Mouse (Mus musculus): ENCODE measurements around the gene Ccdc50. TPM values are rescaled to one million over a fixed set of nuclear protein-coding genes. Genes with fewer than 3 reads are reported as not detected.

The Ccdc50 gene
- total and polyA plus RNA-seq, 3 experiments: 7.2 to 35.9 (median 33.7) TPM

DNA sequence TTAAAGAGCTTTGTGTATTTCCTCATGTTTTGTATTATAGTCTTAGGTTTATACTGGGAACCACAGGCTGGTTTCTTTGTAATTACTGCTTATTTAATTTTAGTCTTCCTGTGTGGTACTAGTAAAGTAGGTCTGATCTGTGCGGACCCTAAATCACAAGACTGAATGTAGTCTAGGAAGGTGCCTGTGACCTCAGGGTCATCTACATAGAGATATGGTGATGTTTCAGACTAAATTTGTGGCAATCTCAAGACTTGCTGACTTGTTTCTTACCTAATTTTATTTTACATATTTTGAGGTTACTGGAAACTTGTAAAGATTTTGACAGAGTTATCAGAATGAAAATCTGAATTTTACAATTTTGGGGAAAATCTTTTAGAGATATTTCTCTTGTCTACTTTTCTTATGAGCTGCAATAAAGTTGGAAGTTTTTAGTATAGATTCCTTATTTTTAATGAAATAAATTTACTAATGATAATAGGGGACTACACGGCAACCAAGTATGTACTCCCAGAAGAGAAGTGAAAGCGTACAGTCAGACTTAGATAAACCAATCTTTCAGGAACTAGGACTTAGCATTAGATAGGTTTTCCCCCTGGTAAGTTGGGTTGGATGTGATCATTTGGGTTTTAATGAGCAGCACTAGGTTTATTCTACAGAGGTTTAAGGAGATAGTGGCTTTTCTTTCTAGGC lies 10.5 kb downstream of the Ccdc50 start:
- H3K27ac ChIP-seq: no peak overlapping the region; the same call in 1 of the 2 replicates
- intact Hi-C loops (cut with DNase I): no loop called here
- H3K9ac ChIP-seq (ENCODE audit: low read depth, low read length): no peak overlapping the region
- H3K27me3 ChIP-seq (ENCODE audit: control insufficient read depth, insufficient read depth, low read length): no peaks in the 10 kb centered on the region
- peaks cover 3% of the 10 kb centered on the region for H3K4me1 ChIP-seq (ENCODE audit: control insufficient read depth, insufficient read depth, low read length)
- 85% methylated on average over 3 of the region's 3 CpGs for WGBS
- peaks cover 7% of the 10 kb centered on the region for H3K79me2 ChIP-seq (replicated peaks; ENCODE audit: control insufficient read depth, insufficient read depth, low read length)
- TF ChIP-seq POLR2A (IDR thresholded peaks at IDR 0.05; ENCODE audit: insufficient read depth, low read depth, low read length) (no peak), EP300 (IDR thresholded peaks at IDR 0.05; ENCODE audit: insufficient read depth, low read depth, low read length) (no peak), CTCF (IDR thresholded peaks at IDR 0.05) (no peak)
- H3K4me3 ChIP-seq: no peak overlapping the region
- no peak for DNase-seq
- H3K36me3 ChIP-seq (ENCODE audit: control insufficient read depth, insufficient read depth, low read length): peaks cover 2% of the 10 kb centered on the region; the same call in 1 of the 2 replicates

GRCm38 (mm10) chr16:27399719-27400253 lies 11.1 kb downstream of the Ccdc50 start:
- intact Hi-C loops (cut with DNase I): no loop called here
- no peak overlapping the region; the same call in 1 of the 2 replicates for H3K27ac ChIP-seq
- no peak for TF ChIP-seq EP300 (IDR thresholded peaks at IDR 0.05; ENCODE audit: insufficient read depth, low read depth, low read length)
- TF ChIP-seq POLR2A (IDR thresholded peaks at IDR 0.05; ENCODE audit: insufficient read depth, low read depth, low read length): no peak
- no peak for TF ChIP-seq CTCF (IDR thresholded peaks at IDR 0.05)
- peaks cover 2% of the 10 kb centered on the region; the same call in 1 of the 2 replicates for H3K36me3 ChIP-seq (ENCODE audit: control insufficient read depth, insufficient read depth, low read length)
- H3K27me3 ChIP-seq (ENCODE audit: control insufficient read depth, insufficient read depth, low read length): no peaks in the 10 kb centered on the region
- peaks cover 3% of the 10 kb centered on the region for H3K4me1 ChIP-seq (ENCODE audit: control insufficient read depth, insufficient read depth, low read length)
- DNase-seq: no peak
- peaks cover 7% of the 10 kb centered on the region for H3K79me2 ChIP-seq (replicated peaks; ENCODE audit: control insufficient read depth, insufficient read depth, low read length)
- no peak overlapping the region for H3K9ac ChIP-seq (ENCODE audit: low read depth, low read length)
- WGBS: 85% methylated on average over 6 of the region's 6 CpGs
- no peak overlapping the region for H3K4me3 ChIP-seq

- peaks cover 3% of the 10 kb centered on the region for H3K4me1 ChIP-seq (ENCODE audit: control insufficient read depth, insufficient read depth, low read length)
- no peaks in the 10 kb centered on the region for H3K27me3 ChIP-seq (ENCODE audit: control insufficient read depth, insufficient read depth, low read length)
- DNase-seq: no peak
- H3K36me3 ChIP-seq (ENCODE audit: control insufficient read depth, insufficient read depth, low read length): peaks cover 4% of the 10 kb centered on the region
- H3K79me2 ChIP-seq (replicated peaks; ENCODE audit: control insufficient read depth, insufficient read depth, low read length): peaks cover 7% of the 10 kb centered on the region
- H3K4me3 ChIP-seq: no peak overlapping the region
- H3K27ac ChIP-seq: no peak overlapping the region
- TF ChIP-seq EP300 (IDR thresholded peaks at IDR 0.05; ENCODE audit: insufficient read depth, low read depth, low read length): no peak
- no peak for TF ChIP-seq POLR2A (IDR thresholded peaks at IDR 0.05; ENCODE audit: insufficient read depth, low read depth, low read length)
- no peak for TF ChIP-seq CTCF (IDR thresholded peaks at IDR 0.05)
- WGBS: 44% methylated on average over 2 of the region's 2 CpGs
- intact Hi-C loops (cut with DNase I): no loop called here
- H3K9ac ChIP-seq (ENCODE audit: low read depth, low read length): no peak overlapping the region
Measured at GRCm38 (mm10) chr16:27401579-27401978, 12.9 kb downstream of the Ccdc50 start.

DNA sequence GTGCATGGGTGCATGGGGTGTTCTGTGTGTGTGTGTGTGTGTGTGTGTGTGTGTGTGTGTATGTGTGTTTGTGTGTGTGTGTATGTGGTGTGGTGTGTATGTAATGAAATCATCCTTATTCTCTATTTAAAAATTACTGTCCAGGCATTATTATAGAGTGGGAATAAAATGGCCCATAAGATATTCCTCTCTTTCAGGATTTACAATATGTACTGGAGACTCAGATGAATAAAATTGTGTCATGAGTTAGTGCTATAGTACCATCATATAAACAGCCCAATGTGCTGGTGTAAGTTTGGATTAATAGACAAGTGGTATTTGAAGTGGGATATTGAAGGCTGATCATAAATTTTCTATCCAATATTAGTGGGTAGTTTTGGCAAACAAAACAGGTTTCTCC lies 15.4 kb downstream of the Ccdc50 start:
- no peak overlapping the region for H3K4me3 ChIP-seq
- no peak for TF ChIP-seq EP300 (IDR thresholded peaks at IDR 0.05; ENCODE audit: insufficient read depth, low read depth, low read length)
- TF ChIP-seq POLR2A (IDR thresholded peaks at IDR 0.05; ENCODE audit: insufficient read depth, low read depth, low read length): no peak
- TF ChIP-seq CTCF (IDR thresholded peaks at IDR 0.05): no peak

GRCm38 (mm10) chr16:27416937-27417584 lies 28.4 kb downstream of the Ccdc50 start:
- Histone ChIP-seq H3K36me3 (ENCODE audit: control insufficient read depth, insufficient read depth, low read length) (no peaks in the 10 kb centered on the region; the same call in 1 of the 2 replicates), H3K27me3 (ENCODE audit: control insufficient read depth, insufficient read depth, low read length) (no peaks in the 10 kb centered on the region), H3K4me3 (no peak overlapping the region), H3K4me1 (ENCODE audit: control insufficient read depth, insufficient read depth, low read length) (no peaks in the 10 kb centered on the region), H3K27ac (no peak overlapping the region), H3K79me2 (replicated peaks; ENCODE audit: control insufficient read depth, insufficient read depth, low read length) (no peaks in the 10 kb centered on the region), H3K9ac (ENCODE audit: low read depth, low read length) (no peak overlapping the region)
- no peak for TF ChIP-seq POLR2A (IDR thresholded peaks at IDR 0.05; ENCODE audit: insufficient read depth, low read depth, low read length)
- no peak for DNase-seq
- WGBS: 89% methylated on average over 6 of the region's 6 CpGs
- intact Hi-C loops (cut with DNase I): no loop called here

More for the DNA sequence above, 15.4 kb downstream of the Ccdc50 start:
- H3K36me3 ChIP-seq (ENCODE audit: control insufficient read depth, insufficient read depth, low read length): peaks cover 10% of the 10 kb centered on the region
- peaks cover 3% of the 10 kb centered on the region for H3K4me1 ChIP-seq (ENCODE audit: control insufficient read depth, insufficient read depth, low read length)
- no peaks in the 10 kb centered on the region for H3K27me3 ChIP-seq (ENCODE audit: control insufficient read depth, insufficient read depth, low read length)
- DNase-seq: no peak
- no peaks in the 10 kb centered on the region; the same call in 1 of the 2 replicates for H3K79me2 ChIP-seq (replicated peaks; ENCODE audit: control insufficient read depth, insufficient read depth, low read length)
- H3K9ac ChIP-seq (ENCODE audit: low read depth, low read length): no peak overlapping the region
- H3K27ac ChIP-seq: no peak overlapping the region
- intact Hi-C loops (cut with DNase I): no loop called here

- H3K27ac ChIP-seq: no peak overlapping the region
- no peaks in the 10 kb centered on the region for H3K79me2 ChIP-seq (replicated peaks; ENCODE audit: control insufficient read depth, insufficient read depth, low read length)
- TF ChIP-seq EP300 (IDR thresholded peaks at IDR 0.05; ENCODE audit: insufficient read depth, low read depth, low read length) (no peak), POLR2A (IDR thresholded peaks at IDR 0.05; ENCODE audit: insufficient read depth, low read depth, low read length) (no peak), CTCF (IDR thresholded peaks at IDR 0.05) (no peak)
- DNase-seq: no peak
- no peak overlapping the region for H3K4me3 ChIP-seq
- intact Hi-C loops (cut with DNase I): no loop called here
- H3K36me3 ChIP-seq (ENCODE audit: control insufficient read depth, insufficient read depth, low read length): peaks cover 3% of the 10 kb centered on the region
- WGBS: 64% methylated on average over 3 of the region's 3 CpGs
- H3K9ac ChIP-seq (ENCODE audit: low read depth, low read length): no peak overlapping the region
- H3K27me3 ChIP-seq (ENCODE audit: control insufficient read depth, insufficient read depth, low read length): no peaks in the 10 kb centered on the region
- H3K4me1 ChIP-seq (ENCODE audit: control insufficient read depth, insufficient read depth, low read length): no peaks in the 10 kb centered on the region
Measured at GRCm38 (mm10) chr16:27417632-27418031, 29.0 kb downstream of the Ccdc50 start.

Measured in heart, adult 2 months (tissue).